Mouse (Mus musculus) MN1 (cell line): Measurements from ENCODE around the gene Fadd.
A peak's percentile ranks its signal among the peaks of the same experiment; 100 is the strongest.

Experiments
- DNase-seq: peaks from one replicate; pipeline ENCODE4 v3.0.0-alpha.2; 2016; ENCODE audit warnings: low spot score

Fadd gene

GRCm38 (mm10) chr7:144531585-144532378 is 50.5 kb downstream of the Fadd start:
- DNase-seq = peak; percentile 18

GRCm38 (mm10) chr7:144529851-144530250 is 52.4 kb downstream of the Fadd start:
- DNase-seq = no peak

- no peak for DNase-seq
These were observed 54.5 kb downstream of the Fadd start for GRCm38 (mm10) chr7:144527723-144528221.
